Mouse (Mus musculus): ENCODE data around the gene Epb41l4b. TPM values are rescaled to one million over a fixed set of nuclear protein-coding genes. Genes with fewer than 3 reads are reported as not detected.

Epb41l4b gene
- polyA plus RNA-seq, 1 experiment from 2014 or later = 47.7 TPM

DNA sequence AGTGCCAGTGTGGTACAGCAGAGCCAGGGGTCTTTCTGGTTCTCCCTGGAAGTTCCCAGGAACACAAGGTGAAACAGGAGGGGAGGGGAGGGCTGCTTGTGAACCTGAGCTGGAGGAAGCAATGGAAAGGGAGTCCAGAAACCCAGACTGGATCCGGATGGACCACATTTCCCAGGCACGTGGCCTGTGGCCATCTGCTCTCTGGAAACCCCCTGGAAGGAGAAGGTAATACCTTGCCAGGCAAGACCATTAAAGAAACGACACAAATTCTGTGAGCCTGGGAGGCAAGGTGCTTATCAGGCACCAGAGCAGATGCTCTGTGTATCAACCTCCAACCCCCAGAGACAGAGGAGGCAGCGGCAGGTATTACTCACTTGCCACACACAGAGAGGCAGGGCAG lies 8.7 kb downstream of the Epb41l4b start:
- Histone ChIP-seq H3K4me2 (replicated peaks; ENCODE audit: low read depth) (no peak overlapping the region; the same call in 1 of the 2 replicates), H3K9me3 (ENCODE audit: control insufficient read depth) (no peaks in the 10 kb centered on the region), H3K9ac (ENCODE audit: low read depth, low read length) (no peak overlapping the region), H3K4me3 (ENCODE audit: low read depth, low read length) (no peak overlapping the region), H3K4me1 (replicated peaks; ENCODE audit: control insufficient read depth, insufficient read depth, low read length) (peaks cover 13% of the 10 kb centered on the region; the same call in 1 of the 2 replicates), H3K36me3 (ENCODE audit: control insufficient read depth, insufficient read depth) (no peaks in the 10 kb centered on the region), H3K27ac (ENCODE audit: low read depth, low read length) (no peak overlapping the region), H3K27me3 (replicated peaks; ENCODE audit: control insufficient read depth, insufficient read depth, low read length) (no peaks in the 10 kb centered on the region)
- ATAC-seq = no peak
- WGBS = 28% methylated on average over 4 of the region's 4 CpGs
- no peak for TF ChIP-seq CTCF (IDR thresholded peaks at IDR 0.05; ENCODE audit: low read depth)

GRCm38 (mm10) chr4:57131839-57132238 lies 11.4 kb downstream of the Epb41l4b start:
- TF ChIP-seq CTCF (IDR thresholded peaks at IDR 0.05; ENCODE audit: low read depth) = no peak
- 71% methylated on average over 10 of the region's 10 CpGs for WGBS
- no peaks in the 10 kb centered on the region for H3K9me3 ChIP-seq (ENCODE audit: control insufficient read depth)
- no peaks in the 10 kb centered on the region for H3K36me3 ChIP-seq (ENCODE audit: control insufficient read depth, insufficient read depth)
- H3K4me3 ChIP-seq (ENCODE audit: low read depth, low read length) = no peak overlapping the region
- ATAC-seq = no peak
- no peak overlapping the region for H3K9ac ChIP-seq (ENCODE audit: low read depth, low read length)
- 0 out of 2 replicates have a peak, but pooled peaks cover 14% of the 10 kb centered on the region for H3K4me1 ChIP-seq (replicated peaks; ENCODE audit: control insufficient read depth, insufficient read depth, low read length)
- H3K4me2 ChIP-seq (replicated peaks; ENCODE audit: low read depth) = no peak overlapping the region; the same call in 1 of the 2 replicates
- H3K27me3 ChIP-seq (replicated peaks; ENCODE audit: control insufficient read depth, insufficient read depth, low read length) = no peaks in the 10 kb centered on the region
- H3K27ac ChIP-seq (ENCODE audit: low read depth, low read length) = peak overlapping the region; percentile 35; the same call in 1 of the 2 replicates

DNA sequence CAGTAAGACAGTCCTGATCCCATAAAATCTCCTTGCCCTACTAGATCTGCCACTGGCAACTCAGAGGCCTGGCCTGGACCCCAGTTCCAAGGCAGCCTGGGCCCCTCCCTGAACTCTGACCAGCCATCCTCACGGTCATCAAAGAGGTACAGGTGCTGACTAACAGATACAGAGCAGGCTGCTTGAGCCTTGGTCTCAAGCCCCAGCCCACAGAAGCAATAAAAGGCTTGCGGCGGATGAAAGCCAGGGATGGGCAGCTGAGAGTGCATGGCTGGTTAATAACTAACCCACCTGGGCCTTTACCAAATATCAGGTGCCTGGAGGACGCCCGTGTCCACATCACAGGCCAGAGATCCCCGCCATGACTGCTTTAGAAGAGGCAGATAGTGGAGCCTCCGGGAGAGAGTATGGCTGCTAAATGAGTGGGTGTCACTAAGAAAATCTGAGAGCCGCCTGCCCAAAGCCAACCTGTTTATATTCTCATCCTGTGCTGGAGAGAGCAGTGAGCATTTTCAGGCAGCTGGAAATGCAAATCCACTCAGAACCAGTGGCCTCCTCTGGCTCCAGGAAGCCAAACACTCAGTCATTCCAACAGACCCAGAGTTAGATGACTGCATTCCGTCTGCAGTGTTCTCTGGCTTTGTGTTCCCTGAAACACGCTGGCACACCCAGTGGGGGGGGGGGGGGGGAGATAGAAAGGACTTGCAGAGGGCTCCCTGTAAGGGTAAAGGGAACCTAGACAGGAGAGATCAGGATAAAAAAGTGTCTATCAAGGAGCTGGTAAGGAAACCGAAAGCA lies 13.3 kb downstream of the Epb41l4b start:
- no peak overlapping the region for H3K9ac ChIP-seq (ENCODE audit: low read depth, low read length)
- WGBS = 33% methylated on average over 11 of the region's 11 CpGs
- H3K9me3 ChIP-seq (ENCODE audit: control insufficient read depth) = no peaks in the 10 kb centered on the region
- H3K36me3 ChIP-seq (ENCODE audit: control insufficient read depth, insufficient read depth) = no peaks in the 10 kb centered on the region
- ATAC-seq = peak; percentile 90
- H3K27me3 ChIP-seq (replicated peaks; ENCODE audit: control insufficient read depth, insufficient read depth, low read length) = no peaks in the 10 kb centered on the region
- TF ChIP-seq CTCF (IDR thresholded peaks at IDR 0.05; ENCODE audit: low read depth) = no peak
- H3K4me1 ChIP-seq (replicated peaks; ENCODE audit: control insufficient read depth, insufficient read depth, low read length) = peaks cover 18% of the 10 kb centered on the region; the same call in 1 of the 2 replicates
- no peak overlapping the region for H3K4me3 ChIP-seq (ENCODE audit: low read depth, low read length)
- H3K4me2 ChIP-seq (replicated peaks; ENCODE audit: low read depth) = peak overlapping the region; percentile 38; the same call in 1 of the 2 replicates
- peak overlapping the region; percentile 94 for H3K27ac ChIP-seq (ENCODE audit: low read depth, low read length)

DNA sequence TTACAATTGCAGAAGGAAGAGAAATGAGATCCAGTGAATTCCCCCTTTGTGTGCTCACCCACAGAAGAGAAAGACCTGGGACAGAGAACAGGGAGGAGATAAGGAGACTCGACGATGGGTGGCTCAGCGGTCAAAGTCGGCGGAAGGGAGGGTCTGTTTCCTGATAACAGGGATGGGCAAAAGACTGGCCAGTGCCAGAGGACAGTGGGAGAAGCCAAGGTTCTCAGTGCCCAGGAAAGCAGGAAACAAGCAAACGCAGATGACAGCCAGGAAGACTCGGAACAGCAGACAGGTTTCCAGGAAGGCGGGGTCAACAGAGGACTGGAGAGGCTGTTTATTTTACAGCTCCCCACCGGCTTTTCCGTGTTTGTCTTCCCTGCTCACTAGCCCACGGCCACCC lies 20.2 kb downstream of the Epb41l4b start:
- Histone ChIP-seq H3K27ac (ENCODE audit: low read depth, low read length) (peak overlapping the region; percentile 86), H3K9ac (ENCODE audit: low read depth, low read length) (no peak overlapping the region; the same call in 1 of the 2 replicates), H3K36me3 (ENCODE audit: control insufficient read depth, insufficient read depth) (no peaks in the 10 kb centered on the region), H3K27me3 (replicated peaks; ENCODE audit: control insufficient read depth, insufficient read depth, low read length) (no peaks in the 10 kb centered on the region), H3K9me3 (ENCODE audit: control insufficient read depth) (no peaks in the 10 kb centered on the region), H3K4me2 (replicated peaks; ENCODE audit: low read depth) (peak overlapping the region; percentile 48), H3K4me3 (ENCODE audit: low read depth, low read length) (no peak overlapping the region), H3K4me1 (replicated peaks; ENCODE audit: control insufficient read depth, insufficient read depth, low read length) (peaks cover 15% of the 10 kb centered on the region; the same call in 1 of the 2 replicates)
- ATAC-seq = peak; percentile 82
- 13% methylated on average over 11 of the region's 11 CpGs for WGBS
- TF ChIP-seq CTCF (IDR thresholded peaks at IDR 0.05; ENCODE audit: low read depth) = no peak

GRCm38 (mm10) chr4:57122166-57122565 lies 21.1 kb downstream of the Epb41l4b start:
- H3K9ac ChIP-seq (ENCODE audit: low read depth, low read length) = no peak overlapping the region
- H3K27ac ChIP-seq (ENCODE audit: low read depth, low read length) = peak overlapping the region; percentile 86
- no peak for ATAC-seq
- no peaks in the 10 kb centered on the region for H3K36me3 ChIP-seq (ENCODE audit: control insufficient read depth, insufficient read depth)
- 0 out of 2 replicates have a peak overlapping the region, but pooled peaks have one; percentile 48 for H3K4me2 ChIP-seq (replicated peaks; ENCODE audit: low read depth)
- WGBS = 60% methylated on average over 3 of the region's 3 CpGs
- H3K4me1 ChIP-seq (replicated peaks; ENCODE audit: control insufficient read depth, insufficient read depth, low read length) = peaks cover 15% of the 10 kb centered on the region; the same call in 1 of the 2 replicates
- H3K27me3 ChIP-seq (replicated peaks; ENCODE audit: control insufficient read depth, insufficient read depth, low read length) = no peaks in the 10 kb centered on the region
- TF ChIP-seq CTCF (IDR thresholded peaks at IDR 0.05; ENCODE audit: low read depth) = no peak
- H3K9me3 ChIP-seq (ENCODE audit: control insufficient read depth) = no peaks in the 10 kb centered on the region
- H3K4me3 ChIP-seq (ENCODE audit: low read depth, low read length) = no peak overlapping the region

DNA sequence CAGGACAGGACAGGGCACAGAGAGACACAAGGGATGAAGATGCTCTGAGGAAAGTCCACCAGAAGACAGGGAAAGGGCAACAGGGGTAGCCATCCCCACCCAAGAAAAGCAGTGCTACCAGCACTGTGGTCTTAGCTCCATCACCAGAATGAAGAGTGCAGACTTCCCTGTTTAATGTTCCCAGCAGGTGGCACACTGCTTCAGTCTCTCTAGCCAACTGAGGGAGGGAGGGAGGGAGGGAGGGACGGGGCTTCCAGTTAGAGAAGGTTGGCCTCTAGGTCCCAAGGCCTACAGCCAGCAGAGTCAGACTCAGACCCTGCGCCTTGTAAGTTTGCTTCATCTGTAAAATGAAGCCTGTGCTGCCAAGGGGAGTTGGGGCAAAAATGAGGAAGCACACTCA lies 22.7 kb downstream of the Epb41l4b start:
- Histone ChIP-seq H3K4me2 (replicated peaks; ENCODE audit: low read depth) (no peak overlapping the region), H3K36me3 (ENCODE audit: control insufficient read depth, insufficient read depth) (no peaks in the 10 kb centered on the region), H3K27me3 (replicated peaks; ENCODE audit: control insufficient read depth, insufficient read depth, low read length) (no peaks in the 10 kb centered on the region), H3K9ac (ENCODE audit: low read depth, low read length) (no peak overlapping the region), H3K4me1 (replicated peaks; ENCODE audit: control insufficient read depth, insufficient read depth, low read length) (peaks cover 8% of the 10 kb centered on the region; the same call in 1 of the 2 replicates), H3K9me3 (ENCODE audit: control insufficient read depth) (no peaks in the 10 kb centered on the region), H3K27ac (ENCODE audit: low read depth, low read length) (peak overlapping the region; percentile 28; the same call in 1 of the 2 replicates), H3K4me3 (ENCODE audit: low read depth, low read length) (no peak overlapping the region)
- 0 out of 2 replicates have a peak, but pooled peaks have one; percentile 10 for ATAC-seq
- 30% methylated on average over 2 of the region's 2 CpGs for WGBS
- TF ChIP-seq CTCF (IDR thresholded peaks at IDR 0.05; ENCODE audit: low read depth) = peak; percentile 78

Data from intestine, postnatal 0 days (tissue).